Mouse (Mus musculus): ENCODE results near the gene Gdpd2.

Gdpd2 gene

DNA sequence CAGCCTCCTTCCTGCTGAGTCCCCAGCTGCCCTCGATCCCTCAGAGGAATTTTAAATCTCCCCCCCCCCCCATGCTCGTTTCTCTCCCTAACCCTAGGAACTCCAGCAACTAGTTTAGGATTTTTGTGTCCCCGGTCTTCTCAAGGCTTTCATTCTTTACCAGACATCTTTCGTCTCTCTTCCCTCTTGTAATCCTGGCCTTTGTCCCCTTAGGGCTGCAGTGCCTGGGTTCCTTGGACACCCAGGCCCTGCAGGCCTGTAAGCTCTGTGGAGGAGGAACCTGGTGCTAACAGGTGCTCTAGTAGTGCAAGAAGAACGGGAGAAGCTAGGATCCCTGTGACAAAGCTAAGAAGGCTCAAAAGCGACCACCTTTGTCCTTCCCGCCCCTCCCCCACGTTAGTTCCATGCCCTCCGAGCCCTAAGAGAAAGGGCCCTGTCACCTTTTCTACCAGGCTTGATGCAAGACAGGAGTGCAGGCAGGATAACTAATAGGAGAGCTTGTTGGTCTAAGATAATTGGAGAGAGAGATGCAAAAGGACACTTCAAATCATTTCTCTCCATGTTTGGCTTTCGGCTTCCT, 48.1 kb downstream of the Gdpd2 start:
- DNase-seq: no peak

DNA sequence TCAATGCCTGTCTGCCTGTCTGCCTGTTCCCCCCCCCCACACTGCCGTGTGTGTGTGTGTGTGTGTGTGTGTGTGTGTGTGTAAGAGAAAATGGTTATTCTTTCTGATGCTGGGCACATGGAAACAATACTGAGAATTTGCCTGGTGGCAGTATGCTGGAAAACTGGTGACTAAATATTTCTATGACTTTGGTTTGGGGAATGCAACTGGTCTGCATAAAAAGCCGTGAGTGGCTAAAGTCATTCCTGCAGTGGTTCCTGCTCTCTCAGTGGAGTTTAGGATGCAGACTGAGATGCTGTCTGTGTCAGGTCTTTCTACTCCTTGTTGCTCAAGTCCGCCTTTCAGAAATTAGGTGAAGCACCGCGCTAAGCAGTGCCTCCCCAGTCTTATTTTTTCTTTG, 48.7 kb downstream of the Gdpd2 start:
- no peak for DNase-seq
